Mouse (Mus musculus) liver, embryonic 15.5 days (tissue): Measurements from ENCODE around the gene Slc39a2. TPM values are rescaled to one million over a fixed set of nuclear protein-coding genes. Genes with fewer than 3 reads are reported as not detected.
"Not testable (repeated sequence)": the region's sequence is repeated elsewhere in the genome, so short reads cannot be mapped to it uniquely, and the experiment has no call there.

Source experiments
- ATAC-seq: fragments of 200-750 bp; cut with Nextera tagmentation; 2 replicates; pipeline ENCODE4 v1.8.0; 2017; ENCODE audit warnings: moderate number of reproducible peaks, mild to moderate bottlenecking, moderate library complexity; ENCODE audit not compliant: insufficient read depth
- H3K27ac ChIP-seq: fragments of 300-500 bp; sonication (generic); replicated peaks from 2 replicates; pipeline ENCODE4 v1.5.1; 2015; ENCODE audit warnings: mild to moderate bottlenecking, inconsistent platforms
- H3K27me3 ChIP-seq: fragments of 300-500 bp; sonication (generic); 2 replicates; pipeline ENCODE4 v1.6.1; 2015; ENCODE audit warnings: mild to moderate bottlenecking, inconsistent platforms
- H3K36me3 ChIP-seq: fragments of 300-500 bp; sonication (generic); replicated peaks from 2 replicates; pipeline ENCODE4 v1.6.1; 2015; ENCODE audit warnings: moderate library complexity, mild to moderate bottlenecking, inconsistent platforms
- H3K4me1 ChIP-seq: fragments of 300-500 bp; sonication (generic); replicated peaks from 2 replicates; pipeline ENCODE4 v1.6.1; 2015; ENCODE audit warnings: inconsistent platforms
- H3K4me2 ChIP-seq: fragments of 300-500 bp; sonication (generic); 2 replicates; pipeline ENCODE4 v1.6.1; 2015; ENCODE audit warnings: moderate library complexity, mild to moderate bottlenecking, inconsistent platforms
- H3K4me3 ChIP-seq: fragments of 300-500 bp; sonication (generic); replicated peaks from 2 replicates; pipeline ENCODE4 v1.5.1; 2015; ENCODE audit warnings: mild to moderate bottlenecking, inconsistent platforms
- H3K9ac ChIP-seq: fragments of 300-500 bp; sonication (generic); 2 replicates; pipeline ENCODE4 v1.6.1; 2015; ENCODE audit warnings: moderate library complexity, mild to moderate bottlenecking, inconsistent platforms
- H3K9me3 ChIP-seq: fragments of 300-500 bp; sonication (generic); replicated peaks from 2 replicates; pipeline ENCODE4 v1.6.1; 2016; ENCODE audit warnings: inconsistent platforms
- WGBS: fragments of 180-500 bp; shearing (Covaris S2); methylation state at CpG from one replicate; pipeline ENCODE4 v1.1.7; 2015; ENCODE audit warnings: mixed read lengths; ENCODE audit not compliant: insufficient replicate concordance; 5-methylcytosine and 5-hydroxymethylcytosine counted together
- polyA plus RNA-seq: library from polyadenylated mRNA; unstranded; fragments of >200 nt; fragmentation: Nextera tagmentation; extraction: Ambion mirVana; gene quantifications from 2 replicates; pipeline ENCODE4 v1.2.1, GENCODE M21; 2015

Slc39a2 gene
- 0.08 and 0.09 TPM in 2 replicates for polyA plus RNA-seq

DNA sequence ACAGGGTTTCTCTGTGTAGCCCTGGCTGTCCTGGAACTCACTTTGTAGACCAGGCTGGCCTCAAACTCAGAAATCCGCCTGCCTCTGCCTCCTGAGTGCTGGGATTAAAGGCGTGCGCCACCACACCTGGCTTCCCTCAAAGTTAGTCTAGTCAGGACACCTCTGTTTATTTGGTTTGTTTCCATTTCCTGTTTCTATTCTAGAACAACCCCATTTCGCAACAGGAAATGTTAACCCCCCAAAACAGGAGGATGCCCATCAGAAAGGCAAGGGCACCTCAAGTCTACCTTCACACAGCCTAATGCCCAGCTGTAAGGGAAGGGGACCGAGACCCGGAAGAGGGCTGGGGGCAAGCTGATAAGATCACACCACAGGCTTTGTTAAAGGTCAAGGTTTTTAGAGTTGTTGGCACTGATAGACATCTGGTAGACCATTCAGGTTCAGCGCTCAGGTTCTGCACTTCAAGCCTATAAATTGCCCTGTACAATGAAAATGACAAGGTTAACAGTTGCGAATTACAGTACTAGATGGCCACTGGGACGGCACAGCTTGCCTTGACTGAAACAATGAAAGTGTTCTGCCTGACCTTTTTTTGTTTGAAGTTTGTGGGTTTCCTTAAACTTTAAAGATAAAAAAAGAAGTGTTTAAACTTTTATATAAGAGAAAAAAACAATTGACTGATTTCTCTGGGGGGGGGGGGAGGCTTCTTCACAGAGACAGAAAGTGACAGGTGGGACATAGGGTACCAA, at the start of gene Slc39a2:
Gene Slc39a2, plus strand, starts transcription at position 699 of the 749 bp plus-strand sequence.
- H3K4me1 ChIP-seq = peaks cover 20% of the 10 kb centered on the region
- no peak within 1 kb of the TSS for H3K27ac ChIP-seq
- 72% methylated on average over 9 of the region's 9 CpGs for WGBS
- peaks cover 42% of the 10 kb centered on the region for H3K36me3 ChIP-seq
- ATAC-seq = no peak
- H3K9ac ChIP-seq = no peak within 1 kb of the TSS
- H3K4me2 ChIP-seq = no peak within 1 kb of the TSS
- H3K9me3 ChIP-seq = no peaks in the 10 kb centered on the region
- H3K4me3 ChIP-seq = no peak within 1 kb of the TSS
- no peaks in the 10 kb centered on the region for H3K27me3 ChIP-seq

DNA sequence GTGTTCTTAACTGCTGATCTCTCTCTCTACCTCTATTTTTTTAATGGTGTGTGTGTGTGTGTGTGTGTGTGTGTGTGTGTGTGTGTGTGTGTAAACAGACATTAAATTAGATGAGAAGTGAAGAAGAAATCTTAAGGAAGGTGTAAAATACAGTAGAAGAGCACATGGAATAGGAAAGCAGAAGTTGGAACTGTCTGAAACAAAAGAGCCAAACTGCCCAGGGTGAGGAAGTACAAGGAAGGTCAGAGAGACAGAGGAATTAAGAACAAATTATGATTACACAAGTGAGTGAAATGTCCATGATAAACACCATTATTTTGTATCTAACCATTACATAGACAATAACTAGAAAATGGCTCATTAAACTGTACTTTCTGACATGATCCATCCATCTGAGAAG, 48.8 kb upstream of the Slc39a2 start:
- Histone ChIP-seq H3K27ac (no peak overlapping the region), H3K36me3 (no peaks in the 10 kb centered on the region), H3K4me3 (no peak overlapping the region), H3K4me1 (no peaks in the 10 kb centered on the region), H3K9ac (no peak overlapping the region), H3K27me3 (no peaks in the 10 kb centered on the region), H3K4me2 (no peak overlapping the region), H3K9me3 (no peaks in the 10 kb centered on the region)
- ATAC-seq = no peak

DNA sequence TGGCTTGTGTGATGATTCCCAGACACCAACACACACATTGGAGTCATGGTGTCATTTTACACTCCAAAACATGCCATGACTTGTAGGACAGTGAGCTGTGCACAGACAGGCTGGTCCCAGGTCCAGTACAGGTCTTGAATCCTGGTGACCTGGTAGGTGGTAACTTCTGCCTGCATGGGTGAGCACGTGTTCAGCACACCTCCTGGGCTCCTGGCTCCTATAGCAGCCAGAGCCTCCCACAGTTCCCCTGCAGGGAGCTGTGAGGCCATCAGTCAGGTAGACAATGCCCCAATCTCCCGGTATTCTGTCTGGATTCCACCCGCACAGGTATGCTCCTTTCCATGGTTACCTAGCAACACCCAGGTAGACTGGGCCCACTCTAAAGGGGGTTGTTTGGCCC, 46.1 kb upstream of the Slc39a2 start:
- no peaks in the 10 kb centered on the region for H3K36me3 ChIP-seq
- H3K4me3 ChIP-seq = no peak overlapping the region
- H3K27ac ChIP-seq = no peak overlapping the region
- 59% methylated on average over 3 of the region's 3 CpGs for WGBS
- no peaks in the 10 kb centered on the region for H3K9me3 ChIP-seq
- no peak overlapping the region for H3K9ac ChIP-seq
- no peak for ATAC-seq
- H3K27me3 ChIP-seq = no peaks in the 10 kb centered on the region
- no peak overlapping the region for H3K4me2 ChIP-seq
- H3K4me1 ChIP-seq = no peaks in the 10 kb centered on the region

GRCm38 (mm10) chr14:51851006-51851405, 41.7 kb upstream of the Slc39a2 start:
- not testable (repeated sequence) for ATAC-seq, H3K4me1 ChIP-seq, H3K36me3 ChIP-seq, H3K4me2 ChIP-seq, H3K4me3 ChIP-seq, H3K9me3 ChIP-seq, H3K9ac ChIP-seq, H3K27ac ChIP-seq, H3K27me3 ChIP-seq
- WGBS = 31% methylated on average over 3 of the region's 3 CpGs

DNA sequence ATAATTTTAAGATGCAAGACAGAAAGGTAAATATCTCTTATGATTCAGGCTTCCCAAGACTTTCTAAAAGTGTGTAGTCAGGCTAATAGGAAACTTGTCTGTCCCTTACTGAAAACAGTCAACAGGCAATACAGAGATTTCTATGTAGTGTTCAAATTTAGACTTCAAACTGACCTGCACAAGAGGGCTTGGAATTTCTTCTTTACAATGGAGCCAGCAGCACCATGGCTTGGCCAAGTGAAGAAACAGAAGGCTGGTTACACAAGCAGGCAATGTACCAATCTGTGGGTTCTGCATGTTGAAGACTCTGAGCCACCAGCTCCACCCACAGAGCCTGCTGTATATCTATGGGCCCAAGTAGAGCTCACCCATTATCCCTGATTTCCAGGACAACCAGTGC, 39.3 kb upstream of the Slc39a2 start, which contains the start of gene Ear6:
Gene Ear6, plus strand, starts transcription at position 301 of the 400 bp plus-strand sequence.
- Histone ChIP-seq H3K4me3 (no peak within 1 kb of the TSS), H3K9me3 (no peaks in the 10 kb centered on the region), H3K4me2 (no peak within 1 kb of the TSS), H3K27ac (no peak within 1 kb of the TSS), H3K27me3 (no peaks in the 10 kb centered on the region), H3K36me3 (no peaks in the 10 kb centered on the region), H3K9ac (no peak within 1 kb of the TSS), H3K4me1 (no peaks in the 10 kb centered on the region)
- ATAC-seq = no peak

DNA sequence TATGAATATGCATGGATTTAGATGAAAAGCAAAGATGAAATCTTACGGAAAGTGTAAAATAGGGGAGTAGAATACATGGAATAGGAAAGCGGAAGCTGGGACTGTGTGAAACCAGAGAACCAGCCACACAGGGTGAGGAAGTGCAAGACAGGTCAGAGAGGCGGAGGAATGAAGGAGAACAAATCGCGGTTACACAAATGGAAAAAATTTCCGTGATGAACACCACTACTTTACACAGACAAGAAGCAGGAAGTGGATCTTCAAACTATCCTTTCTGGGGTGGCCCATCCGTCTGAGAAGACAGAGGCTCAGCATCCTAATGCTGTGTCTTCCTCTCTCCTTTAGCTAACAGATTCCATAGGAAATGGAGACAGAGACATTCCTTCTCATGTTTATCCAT, 37.4 kb upstream of the Slc39a2 start:
- H3K4me3 ChIP-seq, ATAC-seq, H3K4me2 ChIP-seq, H3K27me3 ChIP-seq, H3K27ac ChIP-seq, H3K9ac ChIP-seq, H3K36me3 ChIP-seq, H3K9me3 ChIP-seq, H3K4me1 ChIP-seq: not testable (repeated sequence)
- WGBS = 50% methylated on average over 7 of the region's 7 CpGs

GRCm38 (mm10) chr14:51863603-51864002, 29.1 kb upstream of the Slc39a2 start:
- H3K36me3 ChIP-seq = not testable (repeated sequence)
- 4% methylated on average over 1 of the region's 1 CpGs for WGBS

DNA sequence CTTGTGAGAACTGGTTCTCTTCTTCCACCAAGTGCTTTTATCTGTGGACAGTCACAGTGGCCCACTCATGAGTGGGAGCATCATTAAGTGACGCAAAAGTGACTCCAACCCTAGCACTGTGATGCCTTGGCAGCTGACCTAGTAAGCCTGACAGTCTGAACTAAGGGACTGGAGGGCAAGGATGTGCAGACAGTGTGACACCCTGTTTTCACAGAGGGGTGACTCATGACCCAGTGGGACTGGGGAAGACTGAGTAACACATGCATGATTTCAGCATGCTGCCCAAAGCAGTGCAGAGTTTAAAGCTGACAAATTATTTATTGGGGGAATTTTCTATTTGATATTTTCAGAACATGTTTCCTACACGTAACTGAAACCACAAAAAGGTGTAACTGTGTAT, 21.9 kb upstream of the Slc39a2 start:
- no peak overlapping the region for H3K4me2 ChIP-seq
- no peak for ATAC-seq
- H3K4me1 ChIP-seq = no peaks in the 10 kb centered on the region
- no peak overlapping the region for H3K27ac ChIP-seq
- no peak overlapping the region for H3K4me3 ChIP-seq
- H3K9ac ChIP-seq = no peak overlapping the region
- WGBS = 51% methylated on average over 2 of the region's 2 CpGs
- H3K36me3 ChIP-seq = no peaks in the 10 kb centered on the region
- no peaks in the 10 kb centered on the region for H3K9me3 ChIP-seq
- no peaks in the 10 kb centered on the region for H3K27me3 ChIP-seq

More at GRCm38 (mm10) chr14:51863603-51864002, 29.1 kb upstream of the Slc39a2 start:
- H3K4me2 ChIP-seq, H3K27me3 ChIP-seq, H3K27ac ChIP-seq, H3K9ac ChIP-seq, H3K4me3 ChIP-seq, ATAC-seq, H3K9me3 ChIP-seq, H3K4me1 ChIP-seq: not testable (repeated sequence)

DNA sequence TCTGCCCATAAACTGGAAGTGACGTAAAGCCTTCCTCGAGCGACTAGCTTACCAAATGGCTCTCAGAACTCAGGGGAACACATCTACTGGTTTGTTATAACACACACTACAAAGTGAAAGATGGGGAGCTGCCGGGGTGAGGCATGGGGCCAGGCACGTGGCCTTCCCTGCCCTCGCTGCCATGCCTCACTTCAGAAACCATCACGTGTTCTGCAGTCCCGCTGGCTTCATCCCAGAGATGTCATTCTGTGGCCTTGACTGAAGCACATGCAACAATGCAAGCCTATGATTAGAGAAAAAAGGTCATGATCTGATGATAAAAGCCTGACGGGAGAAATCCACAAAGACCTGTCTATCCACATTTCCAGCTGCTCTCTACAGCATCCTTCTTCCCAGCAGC, 20.9 kb upstream of the Slc39a2 start:
- Histone ChIP-seq H3K9me3 (no peaks in the 10 kb centered on the region), H3K27ac (no peak overlapping the region), H3K36me3 (no peaks in the 10 kb centered on the region), H3K9ac (no peak overlapping the region), H3K4me3 (no peak overlapping the region), H3K4me1 (no peaks in the 10 kb centered on the region), H3K4me2 (no peak overlapping the region), H3K27me3 (no peaks in the 10 kb centered on the region)
- ATAC-seq = no peak
- 60% methylated on average over 9 of the region's 9 CpGs for WGBS

GRCm38 (mm10) chr14:51877517-51877916, 15.2 kb upstream of the Slc39a2 start:
- H3K27me3 ChIP-seq = 0 out of 2 replicates have a peak, but pooled peaks cover 2% of the 10 kb centered on the region
- ATAC-seq = no peak
- no peak overlapping the region for H3K27ac ChIP-seq
- WGBS = 49% methylated on average over 3 of the region's 3 CpGs
- H3K4me1 ChIP-seq = no peaks in the 10 kb centered on the region
- no peak overlapping the region for H3K9ac ChIP-seq
- no peak overlapping the region for H3K4me2 ChIP-seq
- H3K36me3 ChIP-seq = no peaks in the 10 kb centered on the region
- H3K9me3 ChIP-seq = no peaks in the 10 kb centered on the region
- no peak overlapping the region for H3K4me3 ChIP-seq

GRCm38 (mm10) chr14:51883527-51884030, 9.1 kb upstream of the Slc39a2 start:
- peak overlapping the region; percentile 91 for H3K4me2 ChIP-seq
- ATAC-seq = no peak
- under 1% methylated on average over 4 of the region's 4 CpGs for WGBS
- no peaks in the 10 kb centered on the region for H3K9me3 ChIP-seq
- H3K27ac ChIP-seq = no peak overlapping the region
- H3K36me3 ChIP-seq = peaks cover 19% of the 10 kb centered on the region
- H3K27me3 ChIP-seq = 0 out of 2 replicates have a peak, but pooled peaks cover 2% of the 10 kb centered on the region
- peak overlapping the region; percentile 75 for H3K4me3 ChIP-seq
- peaks cover 25% of the 10 kb centered on the region for H3K4me1 ChIP-seq
- no peak overlapping the region for H3K9ac ChIP-seq
